In the genomic region with DNA sequence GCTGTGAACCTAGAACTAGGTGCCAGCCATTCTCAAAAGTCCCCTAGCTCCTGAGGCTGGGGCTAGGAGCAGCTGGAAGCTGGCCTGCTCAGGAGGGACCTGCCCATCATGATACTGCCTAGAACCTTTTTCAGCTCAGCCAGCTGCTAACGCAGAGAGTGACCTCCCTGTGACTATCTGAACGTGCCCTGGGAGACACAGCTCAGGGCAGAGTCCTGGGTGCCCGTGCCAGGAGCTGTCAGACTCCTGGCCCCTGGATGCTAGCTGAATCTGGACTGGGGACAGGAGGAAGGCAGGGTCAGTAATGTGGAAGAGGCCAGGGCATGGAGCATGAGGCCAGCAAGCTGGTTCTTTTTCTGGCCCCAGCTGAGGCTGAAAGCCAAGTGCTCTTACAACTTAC, we compare ENCODE assay signal across 10 mouse cellular contexts. TPM values are rescaled to one million over a fixed set of nuclear protein-coding genes. Genes with fewer than 3 reads are reported as not detected.
DNase-seq lines count a peak whose midpoint lies in the region; ATAC-seq and TF ChIP-seq lines count a peak whose summit lies in the region.
"Had no signal": no experiment of that assay in that cellular context is flagged by ENCODE, and none has a peak within 500 bp of the region (broad histone marks: within the 10 kb centered on the region; RNA-seq: fewer than 3 reads in every experiment).

No protein-coding gene starts in this region.

- DNase-seq in kidney, adult 8-10 months = peak; percentile 53 to 57
- no peak for DNase-seq in kidney, postnatal 10 days
- peak; percentile 39 for DNase-seq in gastrocnemius, postnatal 14 days
- DNase-seq in heart, postnatal 10 days = peak; percentile 73 to 84
- no peak for DNase-seq in liver, embryonic 14.5 days (ENCODE audit: low read depth in 3 of 3, low spot score in 3 of 3)
- DNase-seq in stomach, postnatal 0 days (ENCODE audit: low spot score) = no peak
- no peak for DNase-seq in ovary, postnatal 10 days (ENCODE audit: low spot score)
- DNase-seq in embryo, embryonic 10.5 days (ENCODE audit: low spot score) = no peak
- DNase-seq: cerebellum, adult 11-12 months had no signal

- peaks cover 50 to 55% of the 10 kb centered on the region in 2 experiments for H3K4me1 ChIP-seq in liver, embryonic 14.5 days (replicated peaks; ENCODE audit: control insufficient read depth in 2 of 2, insufficient read depth in 2 of 2, low read length in 1 of 2)
- no peaks in the 10 kb centered on the region for H3K4me1 ChIP-seq in stomach, postnatal 0 days (replicated peaks; ENCODE audit: control insufficient read depth, insufficient read depth)

- TF ChIP-seq CTCF in liver, embryonic 14.5 days (IDR thresholded peaks at IDR 0.05; ENCODE audit: low read depth) = no peak
- no peak for TF ChIP-seq CTCF in stomach, postnatal 0 days (IDR thresholded peaks at IDR 0.05; ENCODE audit: low read depth)

- intact Hi-C loops in gastrocnemius, postnatal 14 days (cut with DNase I; ENCODE audit: low total_unique reads) = no loop called here
- intact Hi-C loops in heart, postnatal 10 days (cut with DNase I) = no loop called here

- H3K4me2 ChIP-seq in liver, embryonic 14.5 days (ENCODE audit: low read depth) = peak overlapping the region; percentile 90
- H3K4me2 ChIP-seq in stomach, postnatal 0 days (replicated peaks; ENCODE audit: low read depth) = no peak overlapping the region
- H3K4me2 ChIP-seq: neural tube, embryonic 13.5 days had no signal

- H3K27ac ChIP-seq in liver, embryonic 14.5 days = peak overlapping the region; percentile 93
- no peak overlapping the region for H3K27ac ChIP-seq in stomach, postnatal 0 days (replicated peaks)
- H3K27ac ChIP-seq: neural tube, embryonic 13.5 days had no signal

- 65% methylated on average over 3 of the region's 3 CpGs for WGBS in liver, embryonic 14.5 days (ENCODE audit: insufficient replicate concordance)
- WGBS in stomach, postnatal 0 days = 92% methylated on average over 3 of the region's 3 CpGs

- no peak for ATAC-seq in liver, embryonic 14.5 days (ENCODE audit: insufficient read depth)
- no peak for ATAC-seq in stomach, postnatal 0 days (ENCODE audit: low FRiP score, low TSS enrichment)

- no peaks in the 10 kb centered on the region; the same call in none of the 2 replicates for H3K36me3 ChIP-seq in liver, embryonic 14.5 days (replicated peaks; ENCODE audit: control insufficient read depth, insufficient read depth, low read depth)
- peaks cover 6% of the 10 kb centered on the region for H3K36me3 ChIP-seq in stomach, postnatal 0 days (ENCODE audit: control insufficient read depth, insufficient read depth, low read length)

- no peak for TF ChIP-seq EP300 in liver, embryonic 14.5 days (IDR thresholded peaks at IDR 0.05; ENCODE audit: low read depth)
- no peak for TF ChIP-seq EP300 in stomach, postnatal 0 days (optimal IDR thresholded peaks at IDR 0.05)

- H3K9ac ChIP-seq in liver, embryonic 14.5 days (replicated peaks) = peak overlapping the region; percentile 63
- H3K9ac ChIP-seq in stomach, postnatal 0 days (ENCODE audit: low read length) = no peak overlapping the region
- H3K9ac ChIP-seq: neural tube, embryonic 13.5 days had no signal

- no peaks in the 10 kb centered on the region for H3K27me3 ChIP-seq in liver, embryonic 14.5 days (ENCODE audit: control insufficient read depth, insufficient read depth, low read length)
- H3K27me3 ChIP-seq in stomach, postnatal 0 days (ENCODE audit: control insufficient read depth, insufficient read depth, low read length) = no peaks in the 10 kb centered on the region
- H3K27me3 ChIP-seq: neural tube, embryonic 13.5 days had no signal

- H3K9me3 ChIP-seq in liver, embryonic 14.5 days (ENCODE audit: control insufficient read depth, low read length) = no peaks in the 10 kb centered on the region
- no peaks in the 10 kb centered on the region for H3K9me3 ChIP-seq in stomach, postnatal 0 days (ENCODE audit: control insufficient read depth, low read length)
- H3K9me3 ChIP-seq: neural tube, embryonic 13.5 days had no signal

- peak overlapping the region; percentile 41 to 48 for H3K4me3 ChIP-seq in liver, embryonic 14.5 days (ENCODE audit: insufficient read depth in 1 of 2, low read depth in 2 of 2, low read length in 2 of 2)
- H3K4me3 ChIP-seq in stomach, postnatal 0 days (ENCODE audit: low read depth, low read length) = no peak overlapping the region
- H3K4me3 ChIP-seq: neural tube, embryonic 13.5 days had no signal

RNA-seq across cellular contexts. Expression of gene Rbm19, which starts 22.1 kb away (rescaled TPM):
- 10 to 100 TPM; 14.4 to 18.6 TPM for total RNA-seq in gastrocnemius, postnatal 14 days (2021)
- total RNA-seq in heart, postnatal 10 days (2021) = 10 to 100 TPM; 23.0 to 26.7 TPM
- 6.7 and 6.8 TPM in 2 replicates for polyA plus RNA-seq in liver, embryonic 14.5 days (2012; rRNA removed)
- polyA plus RNA-seq in liver, embryonic 14.5 days (2014; fragmentation: Nextera tagmentation; extraction: Ambion mirVana) = 10.9 and 11.1 TPM in 2 replicates
- 9.4 and 10.8 TPM in 2 replicates for polyA plus RNA-seq in stomach, postnatal 0 days (2015; fragmentation: Nextera tagmentation; extraction: Ambion mirVana)

Comparison
In these comparisons a context has a peak if more than half of its experiments do, and no peak if none do; other contexts are left out.
1. DNase-seq: peak in kidney, adult 8-10 months (2 of 2), gastrocnemius, postnatal 14 days (single experiment) and heart, postnatal 10 days (2 of 2); none in kidney, postnatal 10 days (single experiment), liver, embryonic 14.5 days (0 of 3), stomach, postnatal 0 days (single experiment), ovary, postnatal 10 days (single experiment) and embryo, embryonic 10.5 days (single experiment).